Mouse (Mus musculus) MEL (cell line): Measurements from ENCODE around the gene Mgat5. TPM values are rescaled to one million over a fixed set of nuclear protein-coding genes. Genes with fewer than 3 reads are reported as not detected.

Source experiments
- DNase-seq: peaks from one replicate; pipeline ENCODE4 v3.0.0; 2011; ENCODE audit warnings: low read depth, low spot score
- H3K27ac ChIP-seq: 2 replicates; pipeline ENCODE4 v1.5.1; 2012; ENCODE audit warnings: low read depth, mild to moderate bottlenecking, control low read depth, low read length, moderate library complexity; ENCODE audit not compliant: control insufficient read depth
- H3K27me3 ChIP-seq, 2 experiments: fragments of 150-350 bp in 1 of 2; sonication (generic) in 1 of 2; 2 replicates each; pipeline ENCODE4 v1.6.1; 2012; ENCODE audit warnings: low read length in 2 of 2, mild to moderate bottlenecking in 2 of 2, improper control_type of control experiment in 1 of 2, moderate library complexity in 1 of 2; ENCODE audit not compliant: insufficient read depth in 2 of 2, control insufficient read depth in 1 of 2
- H3K36me3 ChIP-seq, 2 experiments: 2 replicates each; pipeline ENCODE4 v1.6.1; 2012 to 2014; ENCODE audit warnings: low read length in 2 of 2, improper control_type of control experiment in 1 of 2, inconsistent platforms in 1 of 2, mild to moderate bottlenecking in 1 of 2; ENCODE audit not compliant: insufficient read depth in 2 of 2, control insufficient read depth in 1 of 2
- H3K4me1 ChIP-seq, 2 experiments: fragments of 150-350 bp in 1 of 2; sonication (generic) in 1 of 2; 2 replicates each; pipeline ENCODE4 v1.6.1; 2012; ENCODE audit warnings: low read length in 2 of 2, improper control_type of control experiment in 1 of 2, mild to moderate bottlenecking in 1 of 2; ENCODE audit not compliant: insufficient read depth in 2 of 2, control insufficient read depth in 1 of 2
- H3K4me3 ChIP-seq, 2 experiments: fragments of 150-350 bp in 1 of 2; sonication (generic) in 1 of 2; 2 replicates each; pipeline ENCODE4 v1.5.1; 2012; ENCODE audit warnings: low read depth in 2 of 2, low read length in 2 of 2, mild to moderate bottlenecking in 2 of 2, moderate library complexity in 2 of 2, control low read depth in 1 of 2, improper control_type of control experiment in 1 of 2; ENCODE audit not compliant: control insufficient read depth in 1 of 2, insufficient read depth in 1 of 2
- H3K79me2 ChIP-seq: 2 replicates; pipeline ENCODE4 v1.6.1; 2012; ENCODE audit warnings: mild to moderate bottlenecking, low read length, moderate library complexity; ENCODE audit not compliant: control insufficient read depth, poor library complexity, insufficient read depth
- H3K9ac ChIP-seq: 2 replicates; pipeline ENCODE4 v1.6.1; 2012; ENCODE audit warnings: low read depth, mild to moderate bottlenecking, control low read depth, low read length, moderate library complexity; ENCODE audit not compliant: control insufficient read depth, poor library complexity, severe bottlenecking
- H3K9me3 ChIP-seq: fragments of 150-350 bp; sonication (generic); replicated peaks from 2 replicates; pipeline ENCODE4 v1.6.1; 2012; ENCODE audit warnings: mild to moderate bottlenecking, low read length, improper control_type of control experiment, moderate library complexity; ENCODE audit not compliant: insufficient read depth
- CHD1 ChIP-seq: IDR thresholded peaks from 2 replicates; pipeline ENCODE4 v1.6.1; 2012; ENCODE audit warnings: low read depth, mild to moderate bottlenecking, inconsistent platforms, low read length, improper control_type of control experiment
- CHD2 ChIP-seq: IDR thresholded peaks from 2 replicates; pipeline ENCODE4 v1.6.1; 2011; ENCODE audit warnings: low read length, improper control_type of control experiment
- CTCF ChIP-seq, 3 experiments: IDR thresholded peaks in 2 of 3; conservative IDR thresholded peaks in 1 of 3; 2 replicates each; pipeline ENCODE4 v1.5.1; 2011 to 2012; ENCODE audit warnings: low read length in 3 of 3, low read depth in 2 of 3, mild to moderate bottlenecking in 2 of 3, improper control_type of control experiment in 1 of 3, inconsistent platforms in 1 of 3, mixed read lengths in 1 of 3, moderate library complexity in 1 of 3; ENCODE audit not compliant: control insufficient read depth in 1 of 3, insufficient read depth in 1 of 3, poor library complexity in 1 of 3, severe bottlenecking in 1 of 3
- ELF1 ChIP-seq: IDR thresholded peaks from 2 replicates; pipeline ENCODE4 v1.6.1; 2014; ENCODE audit warnings: low read depth, mild to moderate bottlenecking, inconsistent platforms, low read length, improper control_type of control experiment, moderate library complexity
- EP300 ChIP-seq, 2 experiments: IDR thresholded peaks; 2 replicates each; pipeline ENCODE4 v1.6.1; 2011; ENCODE audit warnings: improper control_type of control experiment in 2 of 2, low read length in 2 of 2, low read depth in 1 of 2, mild to moderate bottlenecking in 1 of 2
- ETS1 ChIP-seq: IDR thresholded peaks from 2 replicates; pipeline ENCODE4 v1.6.1; 2012; ENCODE audit warnings: low read depth, mild to moderate bottlenecking, inconsistent platforms, low read length, improper control_type of control experiment, moderate library complexity
- GABPA ChIP-seq: IDR thresholded peaks from 2 replicates; pipeline ENCODE4 v1.6.1; 2012; ENCODE audit warnings: low read depth, mild to moderate bottlenecking, inconsistent platforms, low read length, improper control_type of control experiment, moderate library complexity
- JUND ChIP-seq: IDR thresholded peaks from 2 replicates; pipeline ENCODE4 v1.6.1; 2011; ENCODE audit warnings: low read depth, mild to moderate bottlenecking, improper control_type of control experiment, low read length
- MAX ChIP-seq: IDR thresholded peaks from 2 replicates; pipeline ENCODE4 v1.6.1; 2011; ENCODE audit warnings: low read length, improper control_type of control experiment
- MAZ ChIP-seq: IDR thresholded peaks from 2 replicates; pipeline ENCODE4 v1.6.1; 2012; ENCODE audit warnings: low read depth, mild to moderate bottlenecking, inconsistent platforms, low read length, improper control_type of control experiment
- MEF2A ChIP-seq: IDR thresholded peaks from 2 replicates; pipeline ENCODE4 v1.6.1; 2014; ENCODE audit warnings: low read depth, mild to moderate bottlenecking, inconsistent platforms, low read length, improper control_type of control experiment; ENCODE audit not compliant: poor library complexity, insufficient replicate concordance, severe bottlenecking; ENCODE audit errors: extremely low read depth
- MYB ChIP-seq: IDR thresholded peaks from 2 replicates; pipeline ENCODE4 v1.6.1; 2011; ENCODE audit warnings: mild to moderate bottlenecking, low read depth, low read length, improper control_type of control experiment
- NRF1 ChIP-seq: IDR thresholded peaks from 2 replicates; pipeline ENCODE4 v1.6.1; 2014; ENCODE audit warnings: low read depth, mild to moderate bottlenecking, inconsistent platforms, low read length, improper control_type of control experiment, moderate library complexity; ENCODE audit not compliant: poor library complexity, insufficient read depth, severe bottlenecking
- POLR2AphosphoS2 ChIP-seq: IDR thresholded peaks from 2 replicates; pipeline ENCODE4 v1.6.1; 2011; ENCODE audit warnings: low read length, improper control_type of control experiment
- POLR2AphosphoS5 ChIP-seq: IDR thresholded peaks from 2 replicates; pipeline ENCODE4 v1.6.1; 2012; ENCODE audit warnings: low read depth, borderline replicate concordance, mild to moderate bottlenecking, inconsistent platforms, low read length, moderate library complexity, mixed read lengths
- TAL1 ChIP-seq: IDR thresholded peaks from 2 replicates; pipeline ENCODE4 v1.6.1; 2012; ENCODE audit warnings: mild to moderate bottlenecking, inconsistent platforms, low read length, moderate library complexity, mixed read lengths
- USF1 ChIP-seq: IDR thresholded peaks from 2 replicates; pipeline ENCODE4 v1.6.1; 2014; ENCODE audit warnings: low read depth, mild to moderate bottlenecking, inconsistent platforms, low read length, improper control_type of control experiment, moderate library complexity
- USF2 ChIP-seq, 2 experiments: IDR thresholded peaks; 2 replicates each; pipeline ENCODE4 v1.6.1; 2011 to 2012; ENCODE audit warnings: improper control_type of control experiment in 2 of 2, low read length in 2 of 2, borderline replicate concordance in 1 of 2, inconsistent platforms in 1 of 2, low read depth in 1 of 2, mild to moderate bottlenecking in 1 of 2; ENCODE audit not compliant: insufficient read depth in 1 of 2
- ZC3H11A ChIP-seq: IDR thresholded peaks from 2 replicates; pipeline ENCODE4 v1.6.1; 2012; ENCODE audit warnings: low read depth, mild to moderate bottlenecking, inconsistent platforms, low read length, improper control_type of control experiment
- ZNF384 ChIP-seq: IDR thresholded peaks from 2 replicates; pipeline ENCODE4 v1.6.1; 2012; ENCODE audit warnings: low read depth, mild to moderate bottlenecking, inconsistent platforms, low read length, improper control_type of control experiment
- polyA plus RNA-seq, 2 experiments: library from polyadenylated mRNA; stranded (reverse) in 1 of 2; unstranded in 1 of 2; fragments of >175 nt in 1 of 2; fragments of >200 nt in 1 of 2; gene quantifications; 2 replicates each; pipeline versions ENCODE4 v1.2.1 to v1.2.4; 2012; ENCODE audit warnings: low replicate concordance in 2 of 2, low read depth in 1 of 2; ENCODE audit not compliant: insufficient read length in 2 of 2, insufficient read depth in 1 of 2, missing spikeins in 1 of 2
- total RNA-seq: library from RNA; depleted of rRNA; stranded (reverse); fragments of 300-350 nt; gene quantifications from 2 replicates; pipeline ENCODE4 v1.2.3, GENCODE M21; 2012

The Mgat5 gene
- total and polyA plus RNA-seq, 3 experiments: 6.9 to 9.5 TPM; not detected in 1

- Histone ChIP-seq H3K27me3 (no peaks in the 10 kb centered on the region), H3K27ac (no peak overlapping the region), H3K9ac (no peak overlapping the region), H3K79me2 (peaks cover 4% of the 10 kb centered on the region; the same call in 1 of the 2 replicates), H3K4me1 (peaks cover 0 to 4% of the 10 kb centered on the region in 2 experiments; a peak in 3 of 4 replicates), H3K9me3 (no peaks in the 10 kb centered on the region), H3K4me3 (no peak overlapping the region), H3K36me3 (peaks cover 0 to 4% of the 10 kb centered on the region in 2 experiments; a peak in 1 of 4 replicates)
- no peak for TF ChIP-seq GABPA
- no peak for TF ChIP-seq NRF1
- TF ChIP-seq ETS1: no peak
- no peak for DNase-seq
Observed at GRCm38 (mm10) chr1:127221998-127222736, 17.4 kb downstream of the Mgat5 start.

- Histone ChIP-seq H3K4me3 (no peak overlapping the region), H3K79me2 (peaks cover 3% of the 10 kb centered on the region; the same call in 1 of the 2 replicates), H3K4me1 (peaks cover 0 to under 1% of the 10 kb centered on the region in 2 experiments; a peak in 2 of 4 replicates), H3K27ac (no peak overlapping the region), H3K36me3 (peaks cover 0 to 5% of the 10 kb centered on the region in 2 experiments; a peak in 2 of 4 replicates), H3K27me3 (no peaks in the 10 kb centered on the region), H3K9me3 (no peaks in the 10 kb centered on the region), H3K9ac (no peak overlapping the region)
- no peak for DNase-seq
- no peak for TF ChIP-seq ZNF384
- TF ChIP-seq EP300 (IDR thresholded peaks at IDR 0.05; ENCODE audit: low read depth in 1 of 2, low read length in 2 of 2): no peak
- no peak for TF ChIP-seq MYB
- no peak for TF ChIP-seq CHD2
- no peak for TF ChIP-seq MEF2A
- TF ChIP-seq USF2 (IDR thresholded peaks at IDR 0.05; ENCODE audit: borderline replicate concordance in 1 of 2, insufficient read depth in 1 of 2, low read depth in 1 of 2, low read length in 2 of 2): no peak
- no peak for TF ChIP-seq MAX
- TF ChIP-seq CTCF (IDR thresholded peaks at IDR 0.05 in 2 of 3, conservative IDR thresholded peaks at IDR 0.05 in 1 of 3; ENCODE audit: control insufficient read depth in 1 of 3, insufficient read depth in 1 of 3, low read depth in 2 of 3, low read length in 3 of 3, poor library complexity in 1 of 3, severe bottlenecking in 1 of 3): no peak
- no peak for TF ChIP-seq ELF1
- TF ChIP-seq POLR2AphosphoS5: no peak
- no peak for TF ChIP-seq GABPA
- TF ChIP-seq JUND: no peak
- TF ChIP-seq CHD1: no peak
- TF ChIP-seq POLR2AphosphoS2: no peak
- TF ChIP-seq ZC3H11A: no peak
- TF ChIP-seq TAL1: no peak
- TF ChIP-seq MAZ: no peak
- TF ChIP-seq USF1: no peak
Observed at GRCm38 (mm10) chr1:127225060-127225459, 20.2 kb downstream of the Mgat5 start.
